Mouse (Mus musculus) v-Abl transformed pro-B cells (cell line): ENCODE measurements around the gene Ncmap.

ENCODE experiments used
- in situ Hi-C, 2 experiments: fragments of 400-800 bp; cut with MboI; formaldehyde crosslinking; loops; one replicate each; pipeline ENCODE4 v1.15.1; 2025; ENCODE audit not compliant: unreplicated experiment in 2 of 2

Gene Ncmap

DNA sequence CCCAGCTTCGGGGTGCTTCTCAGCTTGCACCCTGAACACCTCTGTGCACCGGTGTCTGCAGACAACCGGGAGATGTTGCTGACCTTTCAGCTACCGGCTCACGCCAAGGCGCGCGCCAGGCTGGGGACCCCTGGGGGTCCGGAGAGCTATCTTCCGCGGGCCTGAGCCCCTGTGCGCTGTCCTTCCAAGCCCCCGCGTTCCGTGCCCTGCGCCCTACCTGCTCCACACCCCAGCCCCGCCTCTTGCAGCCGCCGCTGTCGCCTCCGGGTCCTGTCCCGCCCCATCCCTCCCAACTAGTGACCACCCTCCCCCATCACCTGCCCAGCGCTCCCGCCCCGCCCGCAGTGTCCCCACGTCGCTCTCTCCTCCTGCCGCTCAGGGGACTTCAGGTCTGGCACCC lies at the start of gene Ncmap:
Gene Ncmap, minus strand, starts transcription at position 237 of the 400 bp plus-strand sequence.
- in situ Hi-C loops, result no loop called here

DNA sequence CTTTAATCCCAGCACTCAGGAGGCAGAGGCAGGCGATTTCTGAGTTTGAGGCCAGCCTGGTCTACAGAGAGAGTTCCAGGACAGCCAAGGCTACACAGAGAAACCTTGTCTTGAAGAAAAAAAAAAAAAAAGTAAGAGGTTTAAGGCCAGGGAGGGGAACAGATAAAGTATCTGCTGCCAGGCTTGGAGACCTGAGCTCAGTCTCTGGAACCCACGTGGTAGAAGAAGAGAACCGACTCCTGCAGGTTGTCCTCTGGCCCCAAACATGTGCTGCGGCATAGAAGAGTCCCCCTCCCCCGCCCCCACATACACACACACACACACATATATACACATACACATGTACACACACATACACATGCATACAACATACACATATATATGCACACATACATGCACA lies 44.4 kb upstream of the Ncmap start:
- in situ Hi-C loops, result loop anchor here in 1 of 2 experiments (10.0 kb wide), 1 partner anchor 52 kb away; the partner anchor contains the start of genes Nipal3 and Stpg1

DNA sequence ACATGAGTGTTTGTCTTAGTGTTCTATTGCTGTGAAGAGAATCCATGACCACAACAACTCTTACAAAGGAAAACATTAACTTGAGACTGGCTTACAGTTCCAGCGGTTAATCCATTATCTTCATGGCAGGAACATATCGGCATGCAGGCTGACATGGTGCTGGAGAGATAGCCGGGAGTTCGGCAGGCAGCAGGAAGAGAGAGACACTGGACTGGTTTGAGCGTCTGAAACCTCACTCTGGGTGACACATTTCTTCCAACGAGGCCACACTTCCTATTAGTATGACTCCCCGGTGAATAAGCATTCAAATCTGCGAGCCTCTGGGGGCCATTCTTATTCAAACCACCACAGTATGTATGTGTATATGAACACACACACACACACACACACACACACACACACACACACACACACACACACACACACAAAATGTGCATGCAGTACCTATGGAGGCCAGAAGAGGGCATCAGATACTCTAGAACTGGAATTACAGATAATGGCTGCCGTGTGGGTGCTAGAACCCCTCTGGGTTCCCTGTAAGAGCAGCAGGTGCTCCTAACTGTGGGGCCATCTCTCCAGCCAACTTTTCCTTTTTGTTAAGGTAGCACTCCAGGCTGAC lies 42.0 kb upstream of the Ncmap start:
- in situ Hi-C loops, result loop anchor here in 1 of 2 experiments (10.0 kb wide), 1 partner anchor 55 kb away; the partner anchor contains the start of genes Nipal3 and Stpg1

- in situ Hi-C loops, result no loop called here
Observed at GRCm38 (mm10) chr4:135439188-135439647, 41.2 kb upstream of the Ncmap start.

DNA sequence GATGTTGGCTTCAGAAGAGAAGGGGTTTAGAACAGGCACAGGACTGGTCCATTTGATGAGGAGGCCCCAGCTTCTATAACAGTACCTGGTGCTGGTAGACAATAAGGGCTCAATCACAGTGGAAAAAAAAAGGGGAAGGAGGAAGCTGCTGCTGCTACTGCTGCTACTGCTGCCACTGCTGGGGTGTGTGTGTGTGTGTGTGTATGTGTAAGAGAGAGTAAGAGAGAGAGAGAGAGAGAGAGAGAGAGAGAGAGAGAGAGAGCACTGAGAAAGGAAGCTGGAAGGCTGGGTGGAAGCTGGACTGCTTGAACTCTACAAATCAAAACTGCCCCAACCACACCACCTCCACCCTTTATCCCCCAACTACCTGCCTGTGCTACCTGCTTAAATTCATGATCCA lies 39.9 kb upstream of the Ncmap start:
- in situ Hi-C loops, result no loop called here

DNA sequence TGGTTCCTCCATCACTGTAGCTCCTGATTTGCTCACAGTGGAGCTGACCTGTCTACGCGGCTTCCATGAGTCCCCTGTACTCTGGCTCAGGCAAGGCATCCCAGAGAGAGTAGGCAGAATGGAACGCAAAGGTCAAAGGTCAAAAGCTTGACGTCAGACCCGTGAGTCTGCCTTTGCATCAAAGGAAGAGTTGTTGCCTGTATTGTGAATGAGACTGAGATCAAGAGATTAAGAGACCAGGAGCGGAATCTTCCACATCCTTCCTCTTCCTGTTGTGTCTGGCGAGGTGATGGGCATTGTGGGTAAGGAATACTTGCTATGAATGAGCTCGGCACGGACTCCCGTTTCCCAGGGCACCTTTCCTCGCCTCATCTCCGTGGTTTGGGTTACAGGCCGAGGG lies 38.3 kb upstream of the Ncmap start:
- in situ Hi-C loops, result no loop called here

DNA sequence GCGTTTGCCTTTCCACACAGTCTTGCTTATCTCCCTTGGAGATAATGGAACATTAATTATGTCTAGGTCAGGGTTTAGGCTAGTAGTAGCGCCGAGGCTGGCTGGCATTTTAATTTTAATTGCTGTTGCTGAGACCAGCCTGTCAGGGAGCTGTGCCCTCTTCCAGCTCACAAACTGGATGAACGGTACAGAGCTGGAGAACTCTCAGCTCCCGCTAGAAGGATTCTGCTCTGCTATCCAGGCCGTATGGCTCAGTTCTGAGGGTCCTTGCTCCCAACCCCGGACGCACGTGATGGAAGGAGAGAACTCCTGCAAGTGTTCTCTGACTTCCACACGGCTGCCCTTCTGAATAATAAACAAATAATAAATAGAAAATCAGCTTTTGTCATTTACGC lies 36.4 kb upstream of the Ncmap start:
- in situ Hi-C loops, result no loop called here

GRCm38 (mm10) chr4:135433443-135434394 lies 35.7 kb upstream of the Ncmap start, which contains the start of gene Rcan3:
TSS of gene Rcan3 (minus strand) at chr4:135433853.
- in situ Hi-C loops, result no loop called here

- in situ Hi-C loops, result no loop called here
Observed at GRCm38 (mm10) chr4:135433086-135433442, 35.0 kb upstream of the Ncmap start.

GRCm38 (mm10) chr4:135429990-135430760 lies 32.1 kb upstream of the Ncmap start:
- in situ Hi-C loops, result no loop called here

- in situ Hi-C loops, result no loop called here
Observed at GRCm38 (mm10) chr4:135429383-135429782, 31.4 kb upstream of the Ncmap start.

DNA sequence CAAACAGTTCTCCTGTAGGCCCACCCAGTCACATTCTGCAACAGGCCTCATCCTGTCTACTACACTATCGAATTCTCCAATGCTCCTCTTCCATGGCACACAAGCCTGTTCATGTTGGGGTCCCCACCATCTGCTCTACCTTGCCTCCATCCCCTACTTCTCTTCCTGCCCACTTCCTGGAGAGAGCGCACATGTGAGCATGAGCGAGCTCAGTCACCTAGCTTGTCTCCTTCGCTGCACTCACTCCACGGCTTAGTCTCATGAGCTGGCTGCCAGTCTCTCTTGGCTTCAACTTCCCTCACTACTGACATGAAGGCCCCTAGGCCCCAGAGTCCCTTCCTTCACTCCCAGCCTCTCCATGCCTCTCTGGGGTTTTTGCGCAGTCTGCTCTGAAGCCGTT lies 28.6 kb upstream of the Ncmap start:
- in situ Hi-C loops, result no loop called here

- in situ Hi-C loops, result no loop called here
Observed at GRCm38 (mm10) chr4:135425625-135426024, 27.6 kb upstream of the Ncmap start.

DNA sequence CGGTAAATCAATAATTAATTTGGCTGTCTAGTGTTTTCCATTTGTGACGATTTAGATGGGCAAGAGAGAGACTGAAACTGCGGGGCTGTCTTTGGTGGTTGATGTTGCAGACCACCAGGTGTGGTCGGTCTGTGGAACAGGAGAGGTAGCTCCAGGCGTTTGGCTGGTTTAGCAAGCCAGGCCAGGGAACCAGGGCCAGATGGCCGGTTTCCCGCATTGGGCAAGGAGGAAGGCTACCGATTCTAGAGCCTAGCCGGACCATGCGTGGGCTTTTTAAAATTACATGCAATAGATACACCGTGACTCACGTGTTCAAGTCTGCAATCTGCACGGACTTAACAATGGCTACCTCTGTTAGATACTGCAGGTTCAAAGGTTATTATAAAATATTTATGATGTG lies 22.9 kb upstream of the Ncmap start:
- in situ Hi-C loops, result no loop called here

GRCm38 (mm10) chr4:135420416-135420815 lies 22.4 kb upstream of the Ncmap start:
- in situ Hi-C loops, result no loop called here

GRCm38 (mm10) chr4:135419996-135420395 lies 22.0 kb upstream of the Ncmap start:
- in situ Hi-C loops, result loop anchor here in 1 of 2 experiments (10.0 kb wide), 1 partner anchor 205 kb away; no protein-coding TSS in a partner anchor

- in situ Hi-C loops, result loop anchor here in 1 of 2 experiments (10.0 kb wide), 1 partner anchor 202 kb away; no protein-coding TSS in a partner anchor
Observed at GRCm38 (mm10) chr4:135416367-135416766, 18.3 kb upstream of the Ncmap start.

- in situ Hi-C loops, result loop anchor here (5.0 to 10.0 kb wide), 3 partner anchors 199 to 466 kb away; no protein-coding TSS in a partner anchor
Observed at GRCm38 (mm10) chr4:135413491-135413890, 15.5 kb upstream of the Ncmap start.

DNA sequence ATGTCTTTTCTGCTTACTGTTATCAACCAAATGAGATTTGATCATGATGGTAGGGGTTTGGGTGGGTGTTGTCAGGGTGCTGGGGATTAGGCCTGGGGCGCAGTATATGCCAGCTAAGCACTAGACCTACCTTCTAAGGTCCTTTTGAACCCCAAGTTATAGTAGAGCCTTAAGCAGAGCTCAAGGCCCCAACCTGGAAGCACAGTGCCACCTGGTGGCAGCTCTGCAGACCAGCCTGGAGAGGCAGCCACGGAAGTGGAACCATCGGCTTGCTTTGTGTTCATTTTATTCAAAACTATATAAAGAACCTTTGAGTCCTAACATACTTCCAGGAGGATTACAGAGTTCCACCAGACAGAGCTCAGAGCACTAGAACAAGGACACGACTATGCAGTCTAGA lies 13.6 kb upstream of the Ncmap start:
- in situ Hi-C loops, result loop anchor here (5.0 to 10.0 kb wide), 3 partner anchors 197 to 464 kb away; no protein-coding TSS in a partner anchor

DNA sequence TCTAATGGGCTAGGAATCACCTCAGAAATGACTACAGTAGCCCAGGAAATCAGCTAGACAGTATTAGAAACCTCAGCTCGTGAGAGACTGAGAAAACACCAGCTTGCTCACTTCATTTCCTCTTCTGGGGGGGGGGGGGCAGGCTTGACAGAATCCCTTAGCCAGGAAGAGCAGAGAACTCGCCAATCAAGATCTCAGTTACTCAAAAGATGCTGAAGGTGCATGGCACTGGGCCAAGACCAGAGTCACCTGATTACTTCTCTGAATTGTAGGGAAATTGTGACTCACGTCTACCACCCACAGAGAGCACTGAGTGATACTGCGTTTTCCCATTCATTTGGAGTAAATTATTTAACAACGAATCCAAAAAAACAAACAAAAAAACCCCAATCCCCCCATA lies 8.2 kb upstream of the Ncmap start:
- in situ Hi-C loops, result no loop called here
